Mouse (Mus musculus): ENCODE results near the gene Hipk4. TPM values are rescaled to one million over a fixed set of nuclear protein-coding genes. Genes with fewer than 3 reads are reported as not detected.
A peak's percentile ranks its signal among the peaks of the same experiment; 100 is the strongest.

The Hipk4 gene
- polyA plus RNA-seq, 1 experiment = 1.6 TPM

GRCm38 (mm10) chr7:27537998-27538397 is 14.9 kb downstream of the Hipk4 start:
- Histone ChIP-seq H3K9me3 (no peaks in the 10 kb centered on the region), H3K27me3 (replicated peaks) (peaks cover 5% of the 10 kb centered on the region), H3K36me3 (replicated peaks; ENCODE audit: low read length) (peaks cover 45% of the 10 kb centered on the region), H3K4me1 (peaks cover 54% of the 10 kb centered on the region), H3K4me3 (replicated peaks) (no peak overlapping the region)
- TF ChIP-seq FLI1 (IDR thresholded peaks at IDR 0.05; ENCODE audit: low read length) = no peak
- no peak for TF ChIP-seq GATA1 (IDR thresholded peaks at IDR 0.05; ENCODE audit: borderline replicate concordance, low read length)

GRCm38 (mm10) chr7:27538797-27539196 is 15.7 kb downstream of the Hipk4 start:
- Histone ChIP-seq H3K4me3 (replicated peaks) (no peak overlapping the region), H3K4me1 (peaks cover 60% of the 10 kb centered on the region)

GRCm38 (mm10) chr7:27540521-27540920 is 17.5 kb downstream of the Hipk4 start:
- TF ChIP-seq GATA1 (IDR thresholded peaks at IDR 0.05; ENCODE audit: borderline replicate concordance, low read length) (no peak), FLI1 (IDR thresholded peaks at IDR 0.05; ENCODE audit: low read length) (no peak)
- Histone ChIP-seq H3K4me1 (peaks cover 66% of the 10 kb centered on the region), H3K36me3 (replicated peaks; ENCODE audit: low read length) (peaks cover 38% of the 10 kb centered on the region), H3K4me3 (replicated peaks) (no peak overlapping the region), H3K9me3 (no peaks in the 10 kb centered on the region), H3K27me3 (replicated peaks) (peaks cover 5% of the 10 kb centered on the region)

More at GRCm38 (mm10) chr7:27538797-27539196, 15.7 kb downstream of the Hipk4 start:
- peaks cover 5% of the 10 kb centered on the region for H3K27me3 ChIP-seq (replicated peaks)
- no peak for TF ChIP-seq GATA1 (IDR thresholded peaks at IDR 0.05; ENCODE audit: borderline replicate concordance, low read length)
- TF ChIP-seq FLI1 (IDR thresholded peaks at IDR 0.05; ENCODE audit: low read length) = no peak
- H3K36me3 ChIP-seq (replicated peaks; ENCODE audit: low read length) = peaks cover 41% of the 10 kb centered on the region
- no peaks in the 10 kb centered on the region for H3K9me3 ChIP-seq

- peaks cover 34% of the 10 kb centered on the region for H3K36me3 ChIP-seq (replicated peaks; ENCODE audit: low read length)
- H3K4me1 ChIP-seq = peaks cover 63% of the 10 kb centered on the region
- H3K4me3 ChIP-seq (replicated peaks) = no peak overlapping the region
- TF ChIP-seq FLI1 (IDR thresholded peaks at IDR 0.05; ENCODE audit: low read length) (no peak), GATA1 (IDR thresholded peaks at IDR 0.05; ENCODE audit: borderline replicate concordance, low read length) (no peak)
- peaks cover 5% of the 10 kb centered on the region for H3K27me3 ChIP-seq (replicated peaks)
- no peaks in the 10 kb centered on the region for H3K9me3 ChIP-seq
Measured at GRCm38 (mm10) chr7:27540935-27541334, 17.9 kb downstream of the Hipk4 start.

DNA sequence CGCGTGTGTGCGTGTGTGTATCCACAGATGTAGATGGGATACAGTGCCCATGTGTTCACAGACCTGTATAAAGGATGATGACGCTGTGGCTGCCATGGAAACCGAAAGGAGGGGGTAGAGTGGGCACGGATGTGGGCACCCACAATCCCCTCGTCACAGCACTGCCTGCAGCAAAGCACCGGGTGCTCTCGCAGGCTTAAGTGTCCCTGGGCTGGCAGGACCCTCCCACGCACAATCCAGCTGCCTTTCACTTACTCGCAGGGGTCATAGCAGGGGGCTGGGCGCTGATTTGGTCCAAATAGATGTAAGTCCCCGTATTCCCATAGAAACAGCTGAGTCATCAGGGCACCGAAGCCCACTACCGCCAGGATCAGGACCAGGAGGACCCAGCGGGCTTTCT is 18.4 kb downstream of the Hipk4 start:
- Histone ChIP-seq H3K9me3 (no peaks in the 10 kb centered on the region), H3K4me3 (replicated peaks) (peak overlapping the region; percentile 29), H3K4me1 (peaks cover 62% of the 10 kb centered on the region)

DNA sequence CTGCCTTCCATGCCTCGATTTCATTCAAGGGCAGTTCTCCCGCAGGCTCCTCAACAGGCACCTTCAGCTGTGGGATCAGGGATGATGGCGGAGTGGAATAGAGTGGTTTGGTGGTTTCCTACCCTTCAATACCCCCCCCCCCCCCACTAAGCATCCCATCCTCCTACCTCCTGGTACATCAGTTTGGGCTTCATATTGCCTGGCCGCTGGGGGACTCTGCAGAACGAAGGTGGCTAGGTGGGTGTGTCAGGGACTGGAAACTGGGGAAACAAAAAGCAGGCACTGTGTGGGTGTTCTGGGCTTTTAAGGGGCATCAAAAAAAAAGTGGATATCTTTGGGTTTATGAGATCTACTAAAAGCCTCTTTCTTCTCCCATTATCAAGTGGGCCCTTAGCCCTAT is 18.9 kb downstream of the Hipk4 start:
- Histone ChIP-seq H3K36me3 (replicated peaks; ENCODE audit: low read length) (peaks cover 30% of the 10 kb centered on the region), H3K9me3 (no peaks in the 10 kb centered on the region), H3K4me1 (peaks cover 59% of the 10 kb centered on the region), H3K4me3 (replicated peaks) (peak overlapping the region; percentile 93), H3K27me3 (replicated peaks) (peaks cover 5% of the 10 kb centered on the region)
- TF ChIP-seq FLI1 (IDR thresholded peaks at IDR 0.05; ENCODE audit: low read length) = no peak
- no peak for TF ChIP-seq GATA1 (IDR thresholded peaks at IDR 0.05; ENCODE audit: borderline replicate concordance, low read length)

More for the DNA sequence above, 18.4 kb downstream of the Hipk4 start:
- Histone ChIP-seq H3K27me3 (replicated peaks) (peaks cover 5% of the 10 kb centered on the region), H3K36me3 (replicated peaks; ENCODE audit: low read length) (peaks cover 30% of the 10 kb centered on the region)
- no peak for TF ChIP-seq GATA1 (IDR thresholded peaks at IDR 0.05; ENCODE audit: borderline replicate concordance, low read length)

DNA sequence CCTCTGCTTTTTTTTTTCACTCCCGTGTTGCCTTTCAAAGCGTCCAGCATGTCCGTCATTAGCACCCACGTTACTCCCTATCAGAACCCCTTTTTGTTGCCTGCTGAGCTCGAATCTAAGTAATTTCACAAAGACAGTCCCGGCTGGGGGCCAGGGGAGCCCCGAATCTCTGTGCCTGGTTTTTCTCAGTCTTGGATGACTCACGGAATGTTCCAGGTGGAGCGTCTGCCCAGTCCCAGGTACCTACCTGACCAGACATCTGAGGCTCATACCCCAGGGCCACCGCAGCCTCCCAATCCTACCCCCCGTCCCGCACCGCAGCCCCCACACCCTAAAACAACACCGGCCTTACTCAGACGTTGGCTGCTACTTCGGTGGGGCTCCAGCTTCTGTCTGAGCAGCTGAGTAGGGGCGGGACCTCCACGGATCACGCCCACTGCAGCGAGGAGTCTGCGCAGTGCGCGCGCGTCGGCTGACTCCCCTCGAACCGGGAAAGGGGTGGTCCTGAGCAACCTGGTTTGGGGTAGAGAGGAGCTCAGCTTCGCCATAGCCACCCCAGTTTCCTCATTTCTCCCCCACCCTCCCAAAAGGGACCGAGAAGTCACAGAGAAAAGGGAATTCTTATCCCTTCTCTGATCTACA is 19.4 kb downstream of the Hipk4 start:
- H3K27me3 ChIP-seq (replicated peaks) = peaks cover 5% of the 10 kb centered on the region
- H3K4me1 ChIP-seq = peaks cover 59% of the 10 kb centered on the region
- H3K4me3 ChIP-seq (replicated peaks) = peak overlapping the region; percentile 93
- H3K36me3 ChIP-seq (replicated peaks; ENCODE audit: low read length) = peaks cover 25% of the 10 kb centered on the region
- H3K9me3 ChIP-seq = no peaks in the 10 kb centered on the region
- TF ChIP-seq GATA1 (IDR thresholded peaks at IDR 0.05; ENCODE audit: borderline replicate concordance, low read length) (no peak), FLI1 (IDR thresholded peaks at IDR 0.05; ENCODE audit: low read length) (no peak)

DNA sequence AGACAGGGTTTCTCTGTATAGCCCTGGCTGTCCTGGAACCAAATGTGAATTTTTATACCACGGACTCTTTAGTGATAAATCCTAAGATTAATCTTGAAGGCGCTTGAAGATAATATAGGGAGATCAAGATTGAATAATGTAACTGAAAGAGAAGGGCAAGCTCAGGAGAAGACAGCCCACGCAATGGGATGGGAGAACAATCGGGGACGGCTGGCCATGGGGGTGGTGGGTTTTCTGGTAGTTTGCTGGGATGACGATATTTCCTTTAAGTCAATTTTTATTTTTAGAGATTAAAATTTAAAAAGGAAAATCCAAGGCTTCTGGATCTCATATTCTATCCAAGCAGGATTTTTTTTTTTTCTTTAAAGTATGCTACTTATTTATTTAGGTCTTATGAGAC is 20.0 kb downstream of the Hipk4 start:
- no peak for TF ChIP-seq FLI1 (IDR thresholded peaks at IDR 0.05; ENCODE audit: low read length)
- no peak for TF ChIP-seq GATA1 (IDR thresholded peaks at IDR 0.05; ENCODE audit: borderline replicate concordance, low read length)
- Histone ChIP-seq H3K4me3 (replicated peaks) (peak overlapping the region; percentile 93), H3K9me3 (no peaks in the 10 kb centered on the region), H3K36me3 (replicated peaks; ENCODE audit: low read length) (peaks cover 19% of the 10 kb centered on the region), H3K27me3 (replicated peaks) (peaks cover 5% of the 10 kb centered on the region), H3K4me1 (peaks cover 59% of the 10 kb centered on the region)

- Histone ChIP-seq H3K4me3 (replicated peaks) (no peak overlapping the region), H3K36me3 (replicated peaks; ENCODE audit: low read length) (peaks cover 19% of the 10 kb centered on the region), H3K9me3 (no peaks in the 10 kb centered on the region), H3K4me1 (peaks cover 58% of the 10 kb centered on the region), H3K27me3 (replicated peaks) (peaks cover 5% of the 10 kb centered on the region)
- TF ChIP-seq FLI1 (IDR thresholded peaks at IDR 0.05; ENCODE audit: low read length) (no peak), GATA1 (IDR thresholded peaks at IDR 0.05; ENCODE audit: borderline replicate concordance, low read length) (no peak)
Measured at GRCm38 (mm10) chr7:27543851-27544250, 20.8 kb downstream of the Hipk4 start.

DNA sequence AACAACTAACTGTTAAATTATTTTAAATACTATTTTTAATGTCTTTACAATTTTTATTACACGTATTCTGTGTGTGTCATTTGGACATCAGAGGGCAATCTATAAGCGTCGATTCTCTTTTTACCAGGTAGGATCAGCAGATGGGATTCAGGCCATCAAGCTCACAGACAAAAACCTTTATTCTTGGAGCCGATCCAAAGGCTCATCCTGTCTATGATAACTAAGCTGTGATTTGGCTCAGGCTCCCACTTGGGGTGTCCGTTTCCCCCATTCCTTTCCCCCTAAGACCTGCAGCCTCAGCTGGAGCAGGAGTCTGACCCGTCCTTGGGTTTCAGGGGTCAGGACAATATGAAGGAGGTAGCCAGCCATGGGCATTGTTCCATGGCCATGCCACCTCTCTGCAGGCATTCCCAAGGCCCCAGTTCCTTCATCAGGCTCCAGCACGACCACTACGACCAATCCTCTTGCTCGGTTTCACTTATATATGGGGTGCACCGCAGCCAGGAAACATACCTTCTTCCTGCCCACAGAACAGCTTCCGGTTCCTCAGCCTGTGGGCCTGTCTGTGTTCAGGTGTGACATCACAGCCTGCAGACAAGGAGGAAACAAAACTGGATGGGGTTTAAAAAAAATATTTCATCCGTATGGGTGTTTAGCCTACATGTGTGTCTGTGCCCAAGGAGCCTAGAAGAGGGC is 21.8 kb downstream of the Hipk4 start:
- TF ChIP-seq GATA1 (IDR thresholded peaks at IDR 0.05; ENCODE audit: borderline replicate concordance, low read length) (no peak), FLI1 (IDR thresholded peaks at IDR 0.05; ENCODE audit: low read length) (no peak)
- no peaks in the 10 kb centered on the region for H3K27me3 ChIP-seq (replicated peaks)

More for the DNA sequence above, 21.8 kb downstream of the Hipk4 start:
- Histone ChIP-seq H3K36me3 (replicated peaks; ENCODE audit: low read length) (peaks cover 10% of the 10 kb centered on the region), H3K9me3 (no peaks in the 10 kb centered on the region), H3K4me3 (replicated peaks) (peak overlapping the region; percentile 65), H3K4me1 (peaks cover 55% of the 10 kb centered on the region)

All from megakaryocyte, embryonic 14.5 days (primary cell).